Mouse (Mus musculus): ENCODE data around the gene Mymx.

The Mymx gene

DNA sequence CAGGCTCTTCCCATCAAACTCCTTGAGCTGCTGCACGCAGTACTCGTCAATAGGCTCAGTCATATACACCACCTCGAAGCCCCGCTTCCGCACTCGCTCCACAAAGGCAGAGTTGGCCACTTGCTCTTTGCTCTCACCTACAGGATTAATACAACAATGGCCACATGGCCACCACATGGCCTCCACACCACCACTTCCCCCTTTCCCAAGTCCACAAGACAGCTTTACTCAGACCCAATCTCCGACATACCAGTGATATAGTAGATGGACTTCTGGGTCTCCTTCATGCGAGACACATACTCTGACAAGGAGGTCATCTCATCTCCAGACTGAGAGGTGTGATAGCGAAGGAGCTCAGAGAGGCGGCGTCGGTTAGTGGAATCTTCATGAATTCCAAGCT lies 32.9 kb downstream of the Mymx start:
- no peak for DNase-seq

DNA sequence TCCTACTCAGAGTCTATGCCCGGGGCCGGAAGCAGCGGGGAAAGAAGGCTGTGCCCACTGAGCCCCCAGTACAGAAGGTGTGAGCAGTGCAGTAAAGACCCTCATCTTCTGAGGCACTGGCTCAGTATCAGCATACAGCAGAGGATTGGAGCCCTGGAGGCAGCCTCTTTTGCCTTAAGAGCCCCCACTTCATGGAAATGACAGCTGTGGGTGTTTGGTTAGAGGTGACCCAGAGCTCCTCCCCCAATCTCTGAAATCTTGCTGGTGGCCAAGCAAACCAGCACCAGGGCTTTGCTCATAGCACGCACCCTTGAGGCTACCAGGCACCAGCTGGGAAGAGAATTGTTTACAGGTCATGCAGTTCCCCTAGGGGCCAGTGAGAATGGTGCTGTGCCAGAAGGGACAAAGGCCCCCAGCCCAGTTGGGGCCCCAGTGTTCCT lies 34.7 kb downstream of the Mymx start:
- DNase-seq: no peak

DNA sequence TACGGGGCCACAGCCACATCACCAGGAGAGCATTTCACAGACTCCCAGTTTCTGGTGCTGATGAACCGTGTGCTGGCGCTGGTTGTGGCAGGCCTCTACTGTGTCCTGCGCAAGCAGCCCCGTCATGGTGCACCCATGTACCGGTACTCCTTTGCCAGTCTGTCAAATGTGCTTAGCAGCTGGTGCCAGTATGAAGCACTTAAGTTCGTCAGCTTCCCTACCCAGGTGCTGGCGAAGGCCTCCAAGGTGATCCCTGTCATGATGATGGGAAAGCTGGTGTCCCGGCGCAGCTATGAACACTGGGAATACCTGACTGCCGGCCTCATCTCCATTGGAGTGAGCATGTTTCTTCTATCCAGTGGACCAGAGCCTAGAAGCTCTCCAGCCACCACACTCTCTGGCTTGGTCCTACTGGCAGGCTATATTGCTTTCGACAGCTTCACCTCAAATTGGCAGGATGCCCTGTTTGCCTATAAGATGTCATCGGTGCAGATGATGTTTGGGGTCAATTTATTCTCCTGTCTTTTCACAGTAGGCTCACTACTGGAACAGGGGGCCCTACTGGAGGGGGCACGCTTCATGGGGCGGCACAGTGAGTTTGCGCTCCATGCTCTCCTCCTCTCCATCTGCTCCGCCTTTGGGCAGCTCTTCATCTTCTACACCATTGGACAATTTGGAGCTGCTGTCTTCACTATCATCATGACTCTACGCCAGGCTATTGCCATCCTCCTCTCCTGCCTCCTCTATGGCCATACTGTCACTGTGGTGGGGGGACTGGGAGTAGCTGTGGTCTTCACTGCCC lies 35.3 kb downstream of the Mymx start:
- no peak for DNase-seq

DNA sequence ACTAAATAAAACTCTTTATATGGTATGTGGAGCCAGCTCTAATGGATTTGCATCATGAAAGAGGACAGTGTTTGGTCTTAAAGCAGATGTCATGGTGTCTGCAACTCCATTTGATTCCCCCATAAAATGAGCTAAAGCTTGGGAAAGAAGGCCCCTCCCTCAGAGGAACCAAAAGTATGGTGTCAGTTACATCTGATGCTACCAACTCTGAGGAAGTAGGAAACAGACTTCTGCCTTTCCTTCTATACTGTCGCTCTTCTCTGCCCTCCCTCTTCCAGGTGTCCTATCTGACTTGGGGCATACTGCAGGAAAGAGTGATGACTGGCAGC lies 35.9 kb downstream of the Mymx start:
- DNase-seq: no peak

DNA sequence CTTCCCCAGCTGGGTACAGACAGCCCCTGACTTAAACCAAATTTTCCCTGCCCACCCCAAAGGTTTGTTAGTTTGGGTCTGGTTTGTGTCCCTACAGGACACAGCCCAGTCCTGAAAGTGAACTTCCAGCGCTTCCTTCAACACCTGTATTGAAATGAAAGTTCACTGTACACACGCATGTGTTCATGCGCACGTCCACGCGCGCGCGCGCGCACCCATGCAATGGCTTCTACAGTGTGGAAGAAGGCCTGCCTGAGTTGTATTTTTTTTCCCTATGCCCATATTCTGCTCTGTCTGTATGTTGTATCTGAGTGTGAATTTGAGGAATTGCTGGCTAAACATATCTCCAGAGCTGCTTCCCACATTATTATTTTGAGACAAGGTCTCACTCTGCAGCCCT lies 36.8 kb downstream of the Mymx start:
- DNase-seq: no peak

DNA sequence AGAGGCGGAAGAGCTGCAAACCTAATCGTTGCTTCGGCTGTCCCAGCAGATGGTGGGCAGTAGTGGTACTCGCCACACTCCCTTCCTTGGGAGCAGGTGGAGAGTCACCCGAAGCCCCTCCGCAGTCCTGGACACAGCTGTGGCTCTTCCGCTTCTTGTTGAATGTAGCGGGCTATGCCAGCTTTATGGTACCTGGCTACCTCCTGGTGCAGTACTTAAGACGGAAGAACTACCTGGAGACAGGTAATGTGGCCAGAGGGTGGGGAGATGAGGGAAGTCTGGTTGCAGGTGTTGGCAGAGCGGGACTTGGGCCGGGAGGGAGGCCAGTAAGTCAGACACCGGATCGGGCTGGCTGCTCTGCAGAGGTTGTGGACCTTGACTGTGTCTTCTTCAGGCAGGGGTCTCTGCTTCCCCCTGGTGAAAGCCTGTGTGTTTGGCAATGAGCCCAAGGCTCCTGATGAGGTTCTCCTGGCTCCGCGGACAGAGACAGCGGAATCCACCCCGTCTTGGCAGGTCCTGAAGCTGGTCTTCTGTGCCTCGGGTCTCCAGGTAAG lies 37.3 kb downstream of the Mymx start:
- no peak for DNase-seq

DNA sequence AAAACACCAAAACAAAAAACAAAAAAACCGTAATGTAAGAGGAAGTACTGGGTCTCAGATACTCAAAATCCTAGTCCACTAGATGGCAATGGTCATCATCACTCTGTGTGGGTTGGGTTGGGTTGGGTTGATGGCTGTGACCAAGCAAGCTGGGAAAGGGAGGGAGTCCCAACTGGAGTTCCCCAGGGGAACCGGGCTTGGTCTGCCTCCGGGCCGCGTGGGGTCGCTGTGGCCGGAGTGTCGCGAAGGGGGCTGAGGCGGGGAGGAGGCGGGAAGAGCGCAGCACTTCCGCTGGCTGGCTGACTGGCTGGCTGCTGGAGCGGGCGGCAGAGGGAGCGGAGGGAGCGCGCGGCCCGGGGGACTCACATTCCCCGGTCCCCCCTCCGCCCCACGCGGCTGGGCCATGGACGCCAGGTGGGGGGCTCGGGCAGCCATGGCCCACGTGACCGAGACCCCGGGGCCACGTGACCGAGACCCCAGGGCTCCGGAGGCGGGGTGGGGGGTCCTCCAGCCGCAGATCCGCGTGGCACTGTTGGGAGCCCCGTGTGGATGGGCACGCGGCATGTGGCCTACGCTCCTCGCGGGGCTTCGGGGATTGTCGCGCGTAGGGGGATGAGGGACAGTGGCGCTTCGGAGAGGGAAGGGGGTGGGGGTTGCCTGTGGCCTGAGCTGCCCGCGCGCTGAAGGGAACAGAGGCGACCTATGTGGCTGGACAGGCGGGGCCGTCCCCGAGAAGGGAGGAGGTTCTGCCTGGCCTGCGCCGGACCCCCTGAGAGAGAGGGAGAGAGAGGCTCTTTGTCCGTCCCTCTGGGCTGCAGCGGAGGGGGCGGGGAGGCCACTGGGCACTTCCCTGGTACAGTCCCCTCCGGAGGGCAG lies 38.0 kb downstream of the Mymx start, which contains the start of gene Slc35b2:
Slc35b2 (plus strand) TSS at position 220 of the 876 bp plus-strand sequence.
- DNase-seq: peak; percentile 91

GRCm38 (mm10) chr17:45563216-45563615 lies 38.7 kb downstream of the Mymx start:
- DNase-seq: no peak

DNA sequence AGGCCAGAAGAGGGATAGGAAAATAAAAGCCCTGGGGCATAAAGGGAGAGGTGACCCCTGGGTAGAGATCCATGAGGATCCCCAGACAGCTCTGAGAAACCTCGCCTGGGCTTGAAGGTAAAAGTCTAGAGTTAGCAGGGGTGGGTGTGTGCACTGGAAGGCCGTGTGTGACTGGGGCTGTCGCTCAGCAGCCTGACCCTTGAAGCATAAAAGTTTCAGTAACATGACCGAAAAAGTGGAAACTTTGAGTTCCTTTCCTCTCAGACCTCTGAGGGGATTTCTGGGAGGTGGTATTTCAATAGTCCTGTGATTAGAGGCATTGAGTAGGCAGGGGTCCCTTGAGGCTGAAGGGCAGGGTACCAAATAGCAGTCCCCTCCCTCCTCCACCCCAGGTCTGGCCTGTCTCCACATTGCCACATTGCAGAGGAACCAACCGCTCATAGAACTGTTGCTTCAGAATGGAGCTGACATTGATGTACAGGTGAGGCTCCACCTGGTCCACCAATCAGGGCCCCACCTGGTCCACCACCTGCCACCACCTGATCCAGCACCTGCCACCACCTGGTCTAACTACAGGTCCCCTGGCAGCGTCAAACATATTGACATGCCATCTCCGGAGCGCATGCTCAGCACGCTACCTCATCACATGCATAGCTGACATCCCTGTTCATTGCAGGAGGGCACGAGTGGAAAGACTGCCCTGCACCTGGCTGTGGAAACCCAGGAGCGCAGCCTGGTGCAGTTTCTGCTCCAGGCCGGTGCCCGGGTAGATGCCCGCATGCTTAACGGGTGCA lies 42.0 kb downstream of the Mymx start:
- DNase-seq: no peak

GRCm38 (mm10) chr17:45557998-45558862 lies 43.7 kb downstream of the Mymx start:
- DNase-seq: no peak

GRCm38 (mm10) chr17:45557246-45557824 lies 44.6 kb downstream of the Mymx start:
- no peak for DNase-seq

DNA sequence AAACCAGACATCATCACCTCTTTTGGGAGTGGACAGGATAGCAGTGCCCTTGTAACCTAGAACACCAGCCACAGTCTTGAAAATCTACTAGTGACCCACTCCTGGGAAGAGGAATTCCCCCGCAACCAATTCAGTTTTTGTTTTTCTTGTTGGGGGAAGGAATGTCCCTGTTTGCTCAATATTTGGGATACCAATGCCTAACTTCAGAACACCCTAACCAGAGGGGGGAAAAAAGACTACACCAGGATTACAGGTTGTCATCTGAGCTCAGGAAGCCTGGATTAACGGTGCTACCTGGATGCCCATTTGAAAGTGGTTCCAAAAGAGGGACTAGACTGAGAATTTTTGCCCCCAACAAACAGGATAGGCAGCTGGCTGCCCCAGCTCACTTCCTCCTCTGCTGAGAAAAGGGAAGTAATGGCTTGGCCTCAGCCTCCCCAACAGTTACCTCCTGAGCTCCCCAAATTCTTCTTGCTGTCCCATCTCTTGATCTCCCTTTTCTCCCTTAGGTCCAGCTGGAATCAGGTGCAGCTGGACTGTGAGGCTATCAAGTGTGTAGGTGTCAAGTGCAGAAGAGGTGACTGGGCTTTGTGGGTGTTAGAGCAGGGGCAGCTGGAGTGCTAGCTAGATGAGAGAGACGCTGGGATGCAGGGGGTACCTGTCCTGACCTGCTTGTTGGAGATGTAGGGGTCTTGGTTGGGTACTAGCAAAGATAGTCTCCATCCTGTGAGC lies 45.2 kb downstream of the Mymx start:
- no peak for DNase-seq

GRCm38 (mm10) chr17:45556107-45556489 lies 45.8 kb downstream of the Mymx start:
- DNase-seq: no peak

- peak; percentile 92 for DNase-seq
Measured at GRCm38 (mm10) chr17:45555452-45556106, 46.3 kb downstream of the Mymx start, which contains the start of gene Nfkbie. TSS of gene Nfkbie (plus strand) at chr17:45555703.

DNA sequence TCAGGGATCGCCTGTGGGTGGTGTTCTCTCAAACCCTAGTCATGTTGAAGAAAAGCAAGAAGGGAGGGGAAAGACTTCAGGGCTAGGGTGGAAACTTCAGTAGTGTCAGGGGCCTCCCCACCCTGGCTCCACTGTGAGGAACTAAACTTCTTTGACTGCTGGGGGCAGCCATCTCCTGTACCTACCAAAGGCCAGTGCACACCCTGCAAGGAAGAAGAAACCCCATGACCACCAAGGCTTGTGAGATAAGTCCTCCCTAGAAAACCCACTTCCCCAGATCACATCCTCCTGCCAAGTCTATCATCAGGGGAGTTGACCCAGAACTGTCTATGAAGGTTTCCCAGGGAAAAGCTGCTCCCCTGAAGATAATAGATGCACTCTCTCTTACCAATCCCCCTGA lies 47.5 kb downstream of the Mymx start:
- DNase-seq: no peak

DNA sequence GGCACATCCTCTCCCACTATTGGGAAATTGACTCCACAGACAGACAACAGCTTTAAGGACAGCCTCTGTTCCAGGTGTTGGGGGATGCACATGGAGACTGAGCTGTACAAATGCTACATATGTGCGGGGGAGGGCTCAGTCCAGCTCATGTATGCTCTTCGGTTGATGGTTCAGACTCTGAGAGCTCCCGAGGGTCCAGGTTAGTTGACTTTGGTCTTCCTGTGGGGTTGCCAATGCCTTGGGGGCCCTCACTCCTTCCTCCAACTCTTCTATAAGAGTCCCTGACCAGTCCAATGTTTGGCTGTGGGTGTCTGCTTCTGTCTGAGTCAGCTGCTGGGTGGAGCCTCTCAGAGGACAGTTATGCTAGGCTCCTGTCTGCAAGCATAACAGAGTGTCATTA lies 48.8 kb downstream of the Mymx start:
- DNase-seq: no peak

DNA sequence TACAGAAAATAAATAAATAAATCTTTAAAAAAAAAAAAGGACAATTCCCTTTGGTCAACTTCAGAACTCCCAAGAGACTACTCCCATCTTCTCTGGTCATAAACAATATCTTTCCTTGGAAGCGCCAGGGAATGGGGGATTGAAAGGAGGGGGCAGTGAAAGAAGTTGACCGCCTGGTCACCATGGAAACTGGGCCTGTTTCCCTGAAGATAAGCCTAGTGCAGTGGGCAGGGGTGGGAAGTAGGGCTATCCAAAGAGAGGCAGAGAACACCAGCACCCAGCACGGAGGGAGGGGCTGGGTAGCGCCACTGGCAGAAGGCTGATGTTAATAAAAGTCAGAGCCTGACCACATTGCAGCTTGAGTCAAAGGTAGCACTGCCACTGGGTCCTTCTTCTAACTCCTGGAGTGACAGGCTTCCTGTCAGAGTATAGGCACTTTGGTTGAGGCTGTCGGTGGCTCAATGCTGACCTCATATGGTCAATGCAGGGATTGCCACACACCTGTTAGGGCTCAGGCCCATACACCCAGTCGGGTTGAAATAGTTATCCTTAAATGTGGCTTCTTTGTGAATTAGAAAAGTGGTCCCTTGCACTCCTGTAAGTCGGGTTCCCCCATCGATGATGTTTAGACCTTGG lies 50.0 kb downstream of the Mymx start:
- no peak for DNase-seq

GRCm38 (mm10) chr17:45551249-45551796 lies 50.6 kb downstream of the Mymx start:
- DNase-seq: no peak
